Mouse (Mus musculus) megakaryocyte, adult 5-6 weeks (primary cell): ENCODE measurements around the gene Odf2. TPM values are rescaled to one million over a fixed set of nuclear protein-coding genes. Genes with fewer than 3 reads are reported as not detected.

Experiments
- ATAC-seq: 2 replicates; pipeline ENCODE4 v1.8.0; 2016; ENCODE audit warnings: mild to moderate bottlenecking, inconsistent platforms; ENCODE audit not compliant: poor library complexity, severe bottlenecking
- total RNA-seq, 2 experiments: library from RNA; stranded (forward) in 1 of 2; stranded (reverse) in 1 of 2; fragments of 153-499, 151-499 nt in 1 of 2; fragments of 221-1000, 200-1000 nt in 1 of 2; gene quantifications; 2 replicates each; pipeline versions ENCODE4 v1.2.3 to v1.2.4; 2015 to 2017

Gene Odf2
- total RNA-seq, 2 experiments from 2014 or later: 28.2 to 88.4 TPM

GRCm38 (mm10) chr2:29930506-29930905, 41.5 kb downstream of the Odf2 start:
- no peak for ATAC-seq

DNA sequence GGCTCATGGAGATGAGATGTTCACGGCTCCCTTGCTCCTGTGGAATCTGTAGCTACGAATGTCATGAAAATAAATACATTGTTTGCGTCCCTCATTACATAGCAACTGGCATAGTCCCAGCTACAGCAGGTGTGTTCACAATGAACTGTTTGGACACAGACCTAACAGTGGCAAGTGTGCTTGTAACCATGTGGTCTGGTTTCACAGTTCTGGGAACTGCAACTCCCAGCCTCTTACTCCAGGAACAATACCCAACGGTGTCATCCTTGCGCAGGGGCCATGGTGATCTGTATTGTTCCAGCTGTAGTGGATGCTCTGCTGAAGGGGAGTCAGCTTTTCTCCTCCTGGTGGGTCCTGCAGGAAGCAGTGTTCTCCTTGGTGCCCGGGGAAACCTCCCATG, 42.2 kb downstream of the Odf2 start:
- ATAC-seq: no peak

- peak; percentile 100 for ATAC-seq
These were observed 46.0 kb downstream of the Odf2 start, which contains the start of gene Gle1 for GRCm38 (mm10) chr2:29934906-29935599. Gene Gle1 (plus strand): TSS chr2:29935426.

DNA sequence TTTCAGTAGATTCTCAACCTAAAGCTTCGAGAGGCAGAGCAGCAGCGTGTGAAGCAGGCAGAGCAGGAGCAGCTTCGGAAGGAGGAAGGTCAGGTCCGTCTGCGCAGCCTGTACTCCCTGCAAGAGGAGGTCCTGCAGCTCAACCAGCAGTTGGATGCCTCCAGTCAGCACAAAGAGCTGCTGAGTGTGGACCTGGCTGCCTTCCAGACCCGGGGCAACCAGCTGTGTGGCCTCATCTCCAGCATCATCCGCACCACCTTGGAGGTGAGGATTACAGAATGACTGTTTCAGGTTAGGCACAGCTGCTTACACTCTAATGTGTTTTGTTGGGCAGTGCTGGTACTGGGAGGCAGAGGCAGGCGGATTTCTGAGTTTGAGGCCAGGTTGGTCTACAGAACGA, 51.1 kb downstream of the Odf2 start:
- no peak for ATAC-seq

DNA sequence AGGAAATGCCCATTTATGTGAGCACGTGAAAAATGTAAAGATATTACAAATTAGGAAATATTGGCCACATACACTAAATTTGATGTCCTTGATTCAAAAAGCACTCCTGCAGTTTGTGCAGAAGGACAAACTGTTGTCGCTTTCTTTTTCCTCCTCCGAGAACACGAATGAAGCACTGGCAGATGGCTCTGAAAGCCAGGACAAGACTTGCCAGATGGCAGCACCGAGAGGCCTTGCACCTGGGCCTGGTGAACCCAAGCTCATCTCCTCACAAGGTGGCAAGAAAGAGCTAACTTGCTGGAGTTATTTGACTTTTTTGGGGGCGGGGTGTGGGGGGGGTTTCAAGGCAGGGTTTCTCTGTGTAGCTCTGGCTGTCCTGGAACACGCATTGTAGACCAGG, 51.8 kb downstream of the Odf2 start:
- ATAC-seq: no peak

- no peak for ATAC-seq
These were observed 55.7 kb downstream of the Odf2 start for GRCm38 (mm10) chr2:29944723-29945122.

GRCm38 (mm10) chr2:29948896-29949295, 59.9 kb downstream of the Odf2 start:
- ATAC-seq: no peak

DNA sequence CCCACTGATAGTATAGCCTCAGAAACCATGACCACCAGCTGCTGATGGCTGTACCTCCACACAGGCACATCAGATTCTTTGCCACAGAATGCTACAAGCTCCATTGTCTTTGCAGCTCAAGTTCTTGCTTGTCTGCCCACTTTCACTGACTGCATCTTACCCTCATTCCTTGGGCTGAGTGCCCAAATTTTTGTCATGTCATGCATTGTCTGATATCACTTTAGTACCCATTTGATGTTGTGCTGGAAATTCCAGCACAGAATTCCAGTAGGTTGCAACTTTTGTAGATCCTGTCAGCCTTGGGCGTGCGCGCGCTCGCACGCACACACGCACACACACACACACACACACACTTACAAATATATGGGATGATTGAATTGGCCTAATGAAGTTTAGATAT, 72.2 kb downstream of the Odf2 start:
- ATAC-seq: no peak

- no peak for ATAC-seq
These were observed 75.6 kb downstream of the Odf2 start for GRCm38 (mm10) chr2:29964354-29965249.

- ATAC-seq: peak; percentile 95
These were observed 76.3 kb downstream of the Odf2 start, which contains the start of gene Sptan1 for GRCm38 (mm10) chr2:29965250-29965843. Gene Sptan1 (plus strand): TSS chr2:29965560.

- peak; percentile 9; the same call in 1 of the 2 replicates for ATAC-seq
These were observed 76.9 kb downstream of the Odf2 start for GRCm38 (mm10) chr2:29965906-29966305.

DNA sequence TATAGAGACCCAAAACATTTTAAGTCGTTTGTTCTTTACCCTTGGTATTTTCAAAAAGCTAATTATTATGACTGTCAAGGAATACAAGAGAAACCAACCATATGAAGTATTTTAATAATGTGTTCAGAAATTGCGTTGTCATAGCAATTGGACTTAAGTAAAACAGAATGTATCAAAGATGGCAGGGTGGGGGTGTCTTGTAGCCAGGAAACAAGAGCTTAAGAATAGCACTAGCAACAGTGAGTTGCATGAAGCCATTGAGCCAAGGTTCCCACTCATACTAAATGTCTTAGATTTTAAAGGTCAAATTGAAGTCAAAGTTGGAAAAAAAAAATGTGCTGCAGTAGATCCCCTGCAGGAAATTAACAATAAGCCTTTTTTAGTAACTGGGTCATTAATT, 77.8 kb downstream of the Odf2 start:
- no peak for ATAC-seq

GRCm38 (mm10) chr2:29967768-29968167, 78.7 kb downstream of the Odf2 start:
- no peak for ATAC-seq

GRCm38 (mm10) chr2:29968638-29969037, 79.6 kb downstream of the Odf2 start:
- no peak for ATAC-seq

GRCm38 (mm10) chr2:29971838-29972635, 83.0 kb downstream of the Odf2 start:
- no peak for ATAC-seq

DNA sequence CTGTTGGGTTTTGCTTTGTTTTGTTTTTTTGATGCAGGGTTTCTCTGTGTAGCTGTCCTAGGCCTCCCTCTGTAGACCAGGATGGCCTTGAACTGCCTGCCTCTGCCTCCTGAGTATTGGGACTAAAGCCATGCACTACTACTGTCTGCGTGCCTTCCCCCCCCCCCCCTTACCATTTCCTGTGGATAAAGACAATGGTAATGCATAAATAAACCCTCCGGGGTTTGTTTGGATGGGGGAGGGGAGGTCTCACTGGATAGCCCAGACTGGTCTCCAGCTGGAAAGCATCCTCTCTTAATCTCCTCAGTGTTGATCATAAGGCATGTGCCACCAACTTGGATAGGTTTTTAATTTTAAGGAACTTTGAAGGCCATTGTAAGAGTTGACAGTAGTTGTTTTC, 84.5 kb downstream of the Odf2 start:
- ATAC-seq: no peak

DNA sequence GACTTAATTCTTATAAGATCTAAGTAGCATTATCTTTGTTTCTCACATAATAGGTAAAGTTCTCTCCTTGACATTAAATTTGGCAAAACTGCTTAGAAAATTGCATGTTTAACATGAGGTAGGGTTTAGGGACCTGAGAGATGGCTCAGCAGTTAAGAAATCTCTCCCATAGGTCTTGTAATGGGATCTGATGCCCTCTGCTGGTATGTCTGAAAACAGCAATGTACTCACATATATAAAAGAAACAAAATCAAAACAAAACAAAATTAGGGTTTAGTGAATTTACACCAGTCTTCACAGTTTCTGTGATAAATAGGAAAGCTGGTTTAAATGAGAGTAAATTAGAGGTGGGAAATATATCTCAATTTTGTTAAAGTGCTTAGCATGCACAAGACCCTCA, 88.3 kb downstream of the Odf2 start:
- peak; percentile 76 for ATAC-seq

- ATAC-seq: no peak
These were observed 91.6 kb downstream of the Odf2 start for GRCm38 (mm10) chr2:29980661-29981060.
